Mouse (Mus musculus) CH12.LX (cell line): Measurements from ENCODE around the gene Lurap1l. TPM values are rescaled to one million over a fixed set of nuclear protein-coding genes. Genes with fewer than 3 reads are reported as not detected.

ENCODE experiments used
- DNase-seq: peaks from one replicate; pipeline ENCODE4 v3.0.0-alpha.2; 2013; ENCODE audit errors: extremely low read depth
- H3K27ac ChIP-seq: 2 replicates; pipeline ENCODE4 v1.5.1; 2012; ENCODE audit warnings: low read depth, mild to moderate bottlenecking, control low read depth, moderate library complexity; ENCODE audit not compliant: insufficient read depth
- H3K27me3 ChIP-seq: replicated peaks from 2 replicates; pipeline ENCODE3; 2012; ENCODE audit warnings: inconsistent platforms
- H3K36me3 ChIP-seq, 2 experiments: replicated peaks in 1 of 2; 2 replicates each; pipeline versions ENCODE3 to v1.6.1; 2012; ENCODE audit warnings: inconsistent platforms in 1 of 2, low read length in 1 of 2, mild to moderate bottlenecking in 1 of 2, mixed read lengths in 1 of 2, moderate library complexity in 1 of 2; ENCODE audit not compliant: control insufficient read depth in 1 of 2, insufficient read depth in 1 of 2
- H3K4me1 ChIP-seq, 2 experiments: 2 replicates each; pipeline ENCODE4 v1.6.1; 2012; ENCODE audit warnings: inconsistent platforms in 1 of 2, moderate library complexity in 1 of 2; ENCODE audit not compliant: insufficient read depth in 2 of 2, control insufficient read depth in 1 of 2
- H3K4me2 ChIP-seq: 2 replicates; pipeline ENCODE4 v1.6.1; 2012; ENCODE audit warnings: low read depth, mild to moderate bottlenecking, control low read depth; ENCODE audit not compliant: poor library complexity, insufficient read depth, severe bottlenecking
- H3K4me3 ChIP-seq, 3 experiments: fragments of 150-350 bp in 1 of 3; sonication (generic) in 1 of 3; replicated peaks in 1 of 3; 2 replicates each; pipeline versions ENCODE3 to v1.5.1; 2011 to 2012; ENCODE audit warnings: low read depth in 2 of 3, low read length in 2 of 3, mild to moderate bottlenecking in 2 of 3, moderate library complexity in 2 of 3, control low read depth in 1 of 3, improper control_type of control experiment in 1 of 3, inconsistent platforms in 1 of 3, mixed read lengths in 1 of 3; ENCODE audit not compliant: poor library complexity in 1 of 3
- H3K79me2 ChIP-seq: replicated peaks from 2 replicates; pipeline ENCODE4 v1.6.1; 2012; ENCODE audit warnings: mild to moderate bottlenecking, moderate library complexity; ENCODE audit not compliant: control insufficient read depth, poor library complexity, insufficient read depth, severe bottlenecking; ENCODE audit errors: extremely low read depth
- H3K9ac ChIP-seq: 2 replicates; pipeline ENCODE4 v1.6.1; 2012; ENCODE audit warnings: low read depth, mild to moderate bottlenecking, control low read depth, moderate library complexity; ENCODE audit not compliant: insufficient read depth
- H3K9me3 ChIP-seq: replicated peaks from 2 replicates; pipeline ENCODE3; 2012; ENCODE audit warnings: low read length, inconsistent platforms, mixed read lengths
- BHLHE40 ChIP-seq: IDR thresholded peaks from 2 replicates; pipeline ENCODE4 v1.6.1; 2011; ENCODE audit warnings: mild to moderate bottlenecking, low read depth, low read length, improper control_type of control experiment
- CHD1 ChIP-seq: IDR thresholded peaks from 2 replicates; pipeline ENCODE4 v1.6.1; 2012; ENCODE audit warnings: low read depth, low read length, improper control_type of control experiment, inconsistent platforms
- CTCF ChIP-seq, 2 experiments: IDR thresholded peaks in 1 of 2; conservative IDR thresholded peaks in 1 of 2; 2 replicates each; pipeline ENCODE4 v1.5.1; 2011 to 2012; ENCODE audit warnings: low read depth in 2 of 2, low read length in 2 of 2, improper control_type of control experiment in 1 of 2, inconsistent platforms in 1 of 2, mild to moderate bottlenecking in 1 of 2, moderate library complexity in 1 of 2
- E2F4 ChIP-seq: IDR thresholded peaks from 2 replicates; pipeline ENCODE4 v1.6.1; 2011; ENCODE audit warnings: low read depth, low read length, improper control_type of control experiment; ENCODE audit not compliant: insufficient replicate concordance
- ELF1 ChIP-seq: IDR thresholded peaks from 2 replicates; pipeline ENCODE4 v1.6.1; 2014; ENCODE audit warnings: low read depth, mild to moderate bottlenecking, inconsistent platforms, low read length, improper control_type of control experiment
- ETS1 ChIP-seq: conservative IDR thresholded peaks from 2 replicates; pipeline ENCODE4 v1.6.1; 2012; ENCODE audit warnings: low read depth, mild to moderate bottlenecking, inconsistent platforms, low read length, improper control_type of control experiment, moderate library complexity
- IRF4 ChIP-seq: IDR thresholded peaks from 2 replicates; pipeline ENCODE4 v1.6.1; 2014; ENCODE audit warnings: low read depth, mild to moderate bottlenecking, inconsistent platforms, low read length, improper control_type of control experiment
- JUND ChIP-seq: conservative IDR thresholded peaks from 2 replicates; pipeline ENCODE4 v1.6.1; 2011; ENCODE audit warnings: low read depth, low read length, improper control_type of control experiment
- MAFK ChIP-seq: IDR thresholded peaks from 2 replicates; pipeline ENCODE4 v1.6.1; 2011; ENCODE audit warnings: low read length, improper control_type of control experiment; ENCODE audit not compliant: insufficient replicate concordance
- MAZ ChIP-seq: IDR thresholded peaks from 2 replicates; pipeline ENCODE4 v1.6.1; 2012; ENCODE audit warnings: low read depth, mild to moderate bottlenecking, inconsistent platforms, low read length, improper control_type of control experiment, moderate library complexity
- MXI1 ChIP-seq: IDR thresholded peaks from 2 replicates; pipeline ENCODE4 v1.6.1; 2011; ENCODE audit warnings: mild to moderate bottlenecking, low read depth, low read length, improper control_type of control experiment
- MYC ChIP-seq: IDR thresholded peaks from 2 replicates; pipeline ENCODE4 v1.6.1; 2011; ENCODE audit warnings: low read depth, mild to moderate bottlenecking, improper control_type of control experiment, low read length
- NRF1 ChIP-seq: IDR thresholded peaks from 2 replicates; pipeline ENCODE4 v1.6.1; 2014; ENCODE audit warnings: low read depth, mild to moderate bottlenecking, inconsistent platforms, low read length, improper control_type of control experiment, moderate library complexity
- PAX5 ChIP-seq: IDR thresholded peaks from 2 replicates; pipeline ENCODE4 v1.6.1; 2012; ENCODE audit warnings: low read length, inconsistent platforms, mixed read lengths
- POLR2AphosphoS2 ChIP-seq: IDR thresholded peaks from 2 replicates; pipeline ENCODE4 v1.6.1; 2011; ENCODE audit warnings: low read depth, low read length, improper control_type of control experiment
- RCOR1 ChIP-seq: conservative IDR thresholded peaks from 2 replicates; pipeline ENCODE4 v1.6.1; 2012; ENCODE audit warnings: low read depth, mild to moderate bottlenecking, inconsistent platforms, low read length, improper control_type of control experiment
- TBP ChIP-seq: conservative IDR thresholded peaks from 2 replicates; pipeline ENCODE4 v1.6.1; 2011; ENCODE audit warnings: low read depth, low read length, improper control_type of control experiment
- UBTF ChIP-seq: IDR thresholded peaks from 2 replicates; pipeline ENCODE4 v1.6.1; 2012; ENCODE audit warnings: low read depth, mild to moderate bottlenecking, inconsistent platforms, low read length, improper control_type of control experiment, moderate library complexity
- ZC3H11A ChIP-seq: IDR thresholded peaks from 2 replicates; pipeline ENCODE4 v1.6.1; 2012; ENCODE audit warnings: low read depth, mild to moderate bottlenecking, inconsistent platforms, low read length, improper control_type of control experiment
- ZNF384 ChIP-seq: IDR thresholded peaks from 2 replicates; pipeline ENCODE4 v1.6.1; 2012; ENCODE audit warnings: low read depth, low read length, improper control_type of control experiment, inconsistent platforms
- dilution Hi-C: fragments of 300-500 bp; cut with MboI; formaldehyde crosslinking; loops from 2 replicates; pipeline ENCODE4 v1.14.3; 2020; ENCODE audit warnings: low sequenced_read_pairs; ENCODE audit not compliant: extremely low pct_unique_long_range_greater_than_20kb, extremely low pct_ligation_motif_present
- in situ Hi-C: fragments of 300-500 bp; cut with MboI; formaldehyde crosslinking; loops from 3 replicates; pipeline ENCODE4 v1.14.3; 2019; ENCODE audit warnings: low sequenced_read_pairs, low pct_ligation_motif_present, low pct_unique_long_range_greater_than_20kb, mixed read lengths
- polyA plus RNA-seq: library from polyadenylated mRNA; unstranded; fragments of >175 nt; gene quantifications from 2 replicates; pipeline ENCODE4 v1.2.1, GENCODE M21; 2012; ENCODE audit warnings: low read depth; ENCODE audit not compliant: insufficient read length
- total RNA-seq, 2 experiments: library from RNA; depleted of rRNA; stranded (reverse); fragments of 300-350 nt in 1 of 2; fragments of >200 nt in 1 of 2; gene quantifications; 2 replicates each; pipeline ENCODE4 v1.2.3; 2012 to 2014

The Lurap1l gene
- total and polyA plus RNA-seq, 3 experiments, result not detected

DNA sequence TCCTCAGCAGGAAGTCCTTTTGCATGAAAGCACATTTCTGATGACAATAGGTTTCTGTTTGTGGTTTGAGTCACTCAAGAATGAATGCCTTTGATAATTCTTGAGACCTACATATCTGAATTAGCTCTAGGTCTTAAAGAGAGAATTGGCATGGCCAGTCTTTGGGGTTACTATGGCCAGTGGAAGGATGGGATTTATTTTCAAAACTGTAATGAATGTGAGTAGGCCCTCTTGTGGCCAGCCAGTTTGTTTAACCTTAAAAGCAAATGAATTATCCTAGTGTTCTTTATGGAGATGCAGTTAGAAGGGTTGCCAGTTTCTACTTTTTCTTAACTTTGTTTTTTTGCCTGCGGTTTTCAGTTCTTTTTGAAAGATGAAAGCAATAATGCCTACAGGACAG, 42.2 kb downstream of the Lurap1l start:
- no peaks in the 10 kb centered on the region for H3K27me3 ChIP-seq
- no peak for TF ChIP-seq RCOR1
- TF ChIP-seq POLR2AphosphoS2, result no peak
- no peak for TF ChIP-seq ZC3H11A
- TF ChIP-seq PAX5, result no peak
- TF ChIP-seq ELF1, result no peak
- no peak for TF ChIP-seq ZNF384
- no peak for TF ChIP-seq IRF4
- TF ChIP-seq BHLHE40, result no peak
- TF ChIP-seq UBTF, result no peak
- no peak for TF ChIP-seq CHD1
- TF ChIP-seq ETS1, result no peak
- TF ChIP-seq NRF1, result no peak
- TF ChIP-seq MXI1, result no peak
- TF ChIP-seq MYC, result no peak
- TF ChIP-seq, all 38 proteins: peak for 0
- Histone ChIP-seq H3K4me2 (no peak overlapping the region), H3K4me3 (no peak overlapping the region), H3K9me3 (peaks cover 33% of the 10 kb centered on the region), H3K79me2 (no peaks in the 10 kb centered on the region), H3K9ac (no peak overlapping the region), H3K36me3 (no peaks in the 10 kb centered on the region), H3K27ac (no peak overlapping the region), H3K4me1 (no peaks in the 10 kb centered on the region)
- in situ Hi-C loops, result no loop called here
- dilution Hi-C loops, result no loop called here
- no peak for DNase-seq

DNA sequence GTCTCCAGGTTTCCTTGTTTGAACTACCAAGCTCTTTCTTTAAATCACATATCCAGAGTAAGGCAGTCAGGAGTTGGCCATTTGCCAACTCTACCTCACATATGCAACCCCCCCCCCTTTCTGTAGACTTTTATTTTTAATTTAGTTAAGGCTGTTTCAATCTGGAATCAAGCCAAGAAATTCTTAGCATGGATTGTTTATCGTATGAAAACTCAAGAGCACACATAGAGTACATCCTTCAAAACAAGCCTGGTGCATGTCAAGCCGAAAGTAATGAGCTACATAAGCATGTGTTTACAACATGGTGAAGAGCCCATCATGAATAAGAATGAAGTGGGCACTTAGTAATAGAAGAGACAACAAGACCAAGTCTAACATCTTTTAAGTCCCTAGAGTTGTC, 45.5 kb downstream of the Lurap1l start:
- H3K9ac ChIP-seq, result no peak overlapping the region
- TF ChIP-seq ETS1, result no peak
- TF ChIP-seq TBP, result no peak
- no peak for TF ChIP-seq MAFK
- no peak for TF ChIP-seq POLR2AphosphoS2
- TF ChIP-seq UBTF, result no peak
- no peak for TF ChIP-seq JUND
- TF ChIP-seq CTCF (conservative IDR thresholded peaks at IDR 0.05 in 1 of 2, IDR thresholded peaks at IDR 0.05 in 1 of 2; ENCODE audit: low read depth in 2 of 2, low read length in 2 of 2), result no peak
- no peak for TF ChIP-seq PAX5
- TF ChIP-seq MAZ, result no peak
- no peak for TF ChIP-seq E2F4
- TF ChIP-seq, all 38 proteins: peak for 0
- Histone ChIP-seq H3K27ac (no peak overlapping the region), H3K27me3 (no peaks in the 10 kb centered on the region), H3K9me3 (peaks cover 20% of the 10 kb centered on the region), H3K4me1 (no peaks in the 10 kb centered on the region), H3K79me2 (no peaks in the 10 kb centered on the region), H3K36me3 (no peaks in the 10 kb centered on the region), H3K4me2 (no peak overlapping the region), H3K4me3 (no peak overlapping the region)
- DNase-seq, result no peak
- in situ Hi-C loops (no loop called here), dilution Hi-C loops (no loop called here)
